Mouse (Mus musculus) duodenum, adult 2 months (tissue): Measurements from ENCODE around the gene Rasgrp3. TPM values are rescaled to one million over a fixed set of nuclear protein-coding genes. Genes with fewer than 3 reads are reported as not detected.

ENCODE experiments used
- polyA plus RNA-seq: library from polyadenylated mRNA; depleted of rRNA; stranded (reverse); fragments of >200 nt; gene quantifications from 2 replicates; pipeline ENCODE4 v1.2.3, GENCODE M21; 2012; ENCODE audit warnings: low replicate concordance; rRNA removed

Rasgrp3 gene
- polyA plus RNA-seq = 0.20 and 0.32 TPM in 2 replicates

GRCm38 (mm10) chr17:75435599-75435998 lies at the start of gene Rasgrp3:
Gene Rasgrp3, plus strand, starts transcription at chr17:75435896.

GRCm38 (mm10) chr17:75551512-75552400 lies 116.1 kb downstream of the Rasgrp3 start, which contains the start of gene Fam98a:
Gene Fam98a, minus strand, starts transcription at chr17:75551946.

Other genes with a start within 250 kb of the Rasgrp3 start
- gene Fam98a, start 116.0 kb downstream of the Rasgrp3 start, polyA plus RNA-seq = 1.4 and 2.0 TPM in 2 replicates